In genomic region chr3:101601003-101601525, GRCm38 (mm10) we compare ENCODE assay signal across 8 mouse cellular contexts. TPM values are rescaled to one million over a fixed set of nuclear protein-coding genes. Genes with fewer than 3 reads are reported as not detected.
A peak's percentile ranks its signal among the peaks of the same experiment; 100 is the strongest.
DNase-seq lines count a peak whose midpoint lies in the region; ATAC-seq and TF ChIP-seq lines count a peak whose summit lies in the region.

No protein-coding gene starts in this region.

- H3K9me3 ChIP-seq in kidney, embryonic 14.5 days (ENCODE audit: control insufficient read depth, low read length) = no peaks in the 10 kb centered on the region
- H3K9me3 ChIP-seq in kidney, postnatal 0 days (replicated peaks; ENCODE audit: low read length) = no peaks in the 10 kb centered on the region
- no peaks in the 10 kb centered on the region for H3K9me3 ChIP-seq in neural tube, embryonic 14.5 days (ENCODE audit: control insufficient read depth, low read length)

- H3K4me2 ChIP-seq in kidney, embryonic 14.5 days (replicated peaks; ENCODE audit: low read depth, low read length) = peak overlapping the region; percentile 31
- peak overlapping the region; percentile 70 for H3K4me2 ChIP-seq in kidney, postnatal 0 days (ENCODE audit: low read length)
- H3K4me2 ChIP-seq in neural tube, embryonic 14.5 days (ENCODE audit: low read depth, low read length) = peak overlapping the region; percentile 62

- no peak for ATAC-seq in kidney, embryonic 14.5 days (ENCODE audit: low FRiP score, low TSS enrichment)
- ATAC-seq in kidney, postnatal 0 days (replicated peaks; ENCODE audit: low FRiP score, low read depth) = no peak
- ATAC-seq in neural tube, embryonic 14.5 days (ENCODE audit: low read depth) = no peak
- ATAC-seq in frontal cortex, adult (ENCODE audit: low TSS enrichment) = no peak

- TF ChIP-seq CTCF in kidney, postnatal 0 days (IDR thresholded peaks at IDR 0.05; ENCODE audit: low read depth) = no peak

- peak overlapping the region; percentile 10; the same call in 1 of the 2 replicates for H3K4me3 ChIP-seq in kidney, embryonic 14.5 days (ENCODE audit: low read length)
- H3K4me3 ChIP-seq in kidney, postnatal 0 days (replicated peaks; ENCODE audit: low read depth, low read length) = peak overlapping the region; percentile 80; the same call in 1 of the 2 replicates
- no peak overlapping the region for H3K4me3 ChIP-seq in neural tube, embryonic 14.5 days (ENCODE audit: low read depth, low read length)

- H3K9ac ChIP-seq in kidney, embryonic 14.5 days (ENCODE audit: low read depth, low read length) = 0 out of 2 replicates have a peak overlapping the region, but pooled peaks have one; percentile 18
- H3K9ac ChIP-seq in kidney, postnatal 0 days (ENCODE audit: low read depth, low read length) = peak overlapping the region; percentile 95
- H3K9ac ChIP-seq in neural tube, embryonic 14.5 days (replicated peaks; ENCODE audit: low read depth, low read length) = no peak overlapping the region

- H3K27me3 ChIP-seq in kidney, embryonic 14.5 days (ENCODE audit: control insufficient read depth, insufficient read depth, low read length) = no peaks in the 10 kb centered on the region
- no peaks in the 10 kb centered on the region for H3K27me3 ChIP-seq in kidney, postnatal 0 days (ENCODE audit: insufficient read depth, low read length)
- H3K27me3 ChIP-seq in neural tube, embryonic 14.5 days (ENCODE audit: control insufficient read depth, insufficient read depth, low read length) = no peaks in the 10 kb centered on the region

- H3K4me1 ChIP-seq in kidney, embryonic 14.5 days (ENCODE audit: control insufficient read depth, insufficient read depth, low read length) = peaks cover 69% of the 10 kb centered on the region
- peaks cover 34% of the 10 kb centered on the region for H3K4me1 ChIP-seq in kidney, postnatal 0 days (replicated peaks; ENCODE audit: insufficient read depth, low read length)
- H3K4me1 ChIP-seq in neural tube, embryonic 14.5 days (ENCODE audit: control insufficient read depth, insufficient read depth, low read length) = peaks cover 59% of the 10 kb centered on the region

- no peaks in the 10 kb centered on the region; the same call in 1 of the 2 replicates for H3K36me3 ChIP-seq in kidney, embryonic 14.5 days (ENCODE audit: control insufficient read depth, insufficient read depth, low read length)
- 0 out of 2 replicates have a peak, but pooled peaks cover 2% of the 10 kb centered on the region for H3K36me3 ChIP-seq in kidney, postnatal 0 days (ENCODE audit: insufficient read depth, low read length)
- no peaks in the 10 kb centered on the region for H3K36me3 ChIP-seq in neural tube, embryonic 14.5 days (ENCODE audit: control insufficient read depth, insufficient read depth, low read length)

- no peak for DNase-seq in kidney, adult 11 months
- peak; percentile 55 for DNase-seq in fat pad, adult 2 months (ENCODE audit: extremely low read depth, low read depth, low spot score)
- no peak for DNase-seq in kidney, postnatal 0 days (ENCODE audit: low spot score)
- DNase-seq in T-cell, adult 2 months (ENCODE audit: low spot score) = no peak
- no peak for DNase-seq in layer of hippocampus, postnatal 10 days (ENCODE audit: low spot score in 2 of 2)

- WGBS in kidney, embryonic 14.5 days = 66% methylated on average over 8 of the region's 8 CpGs
- 59% methylated on average over 8 of the region's 8 CpGs for WGBS in kidney, postnatal 0 days
- WGBS in neural tube, embryonic 14.5 days = 55% methylated on average over 8 of the region's 8 CpGs

- no peak overlapping the region for H3K27ac ChIP-seq in kidney, embryonic 14.5 days (ENCODE audit: low read depth, low read length)
- peak overlapping the region; percentile 99 for H3K27ac ChIP-seq in kidney, postnatal 0 days
- no peak overlapping the region for H3K27ac ChIP-seq in neural tube, embryonic 14.5 days (ENCODE audit: low read depth, low read length)

RNA-seq across cellular contexts. Expression of gene Atp1a1, which starts 3.4 kb away (rescaled TPM):
- 166 and 280 TPM in 2 replicates for polyA plus RNA-seq in kidney, embryonic 14.5 days (2014; fragmentation: Nextera tagmentation; extraction: Ambion mirVana)
- polyA plus RNA-seq in kidney, postnatal 0 days (2015; fragmentation: Nextera tagmentation; extraction: Ambion mirVana) = 731 and 809 TPM in 2 replicates
- polyA plus RNA-seq in neural tube, embryonic 14.5 days (2014; fragmentation: Nextera tagmentation; extraction: Ambion mirVana) = 105 and 115 TPM in 2 replicates
- 100 to 1,000 TPM; 367 to 390 TPM for total RNA-seq in layer of hippocampus, postnatal 10 days (2021)
